Mouse (Mus musculus) regulatory T cell (primary cell): ENCODE measurements around the gene Olfr1026.

Source experiments
- in situ Hi-C: fragments of 300-600 bp; cut with MboI, MseI; formaldehyde crosslinking; loops from one replicate; pipeline ENCODE4 v1.15.1; 2025; ENCODE audit warnings: high pct_unique_total_duplicates

Gene Olfr1026

DNA sequence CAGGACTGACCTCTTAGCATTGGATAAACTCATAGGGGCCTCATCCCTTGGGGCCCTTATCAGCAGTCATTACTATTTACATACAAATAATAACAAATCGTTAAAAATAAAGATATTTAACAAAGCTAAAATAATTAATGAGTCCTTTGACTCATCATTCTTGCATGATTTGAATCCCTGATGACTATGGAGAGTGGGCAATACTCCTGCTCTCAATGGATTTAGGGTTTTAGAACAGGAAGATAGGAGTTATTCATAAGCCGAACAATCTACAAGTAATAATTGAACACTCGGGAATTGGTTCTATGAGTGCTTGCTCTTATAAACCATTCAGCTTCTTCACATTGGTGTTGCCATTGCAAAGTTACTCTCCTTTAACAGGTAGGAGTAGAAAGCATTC lies at the start of gene Olfr1026:
TSS of gene Olfr1026 (plus strand) at position 301 of the 400 bp plus-strand sequence.
- in situ Hi-C loops: no loop called here

DNA sequence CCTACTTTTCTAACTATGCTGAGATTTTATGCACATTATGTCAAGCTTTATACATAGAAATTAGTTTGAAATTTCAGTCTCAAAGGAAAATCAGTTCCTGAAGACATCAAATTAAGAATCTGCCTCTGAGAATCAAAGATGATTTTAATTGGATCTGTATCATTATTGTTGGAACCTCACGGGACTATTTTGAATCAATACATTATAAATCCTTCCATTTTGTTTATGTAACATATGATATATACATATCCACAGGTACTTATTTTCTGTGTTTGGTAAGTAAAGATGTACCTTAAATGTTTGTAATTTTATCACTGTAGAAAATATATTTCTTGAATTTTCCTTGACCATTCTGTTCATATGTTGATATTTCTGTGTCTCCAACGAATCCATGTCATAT lies 36.0 kb upstream of the Olfr1026 start, which contains the start of gene Olfr1023:
TSS of gene Olfr1023 (plus strand) at position 301 of the 400 bp plus-strand sequence.
- in situ Hi-C loops: no loop called here

DNA sequence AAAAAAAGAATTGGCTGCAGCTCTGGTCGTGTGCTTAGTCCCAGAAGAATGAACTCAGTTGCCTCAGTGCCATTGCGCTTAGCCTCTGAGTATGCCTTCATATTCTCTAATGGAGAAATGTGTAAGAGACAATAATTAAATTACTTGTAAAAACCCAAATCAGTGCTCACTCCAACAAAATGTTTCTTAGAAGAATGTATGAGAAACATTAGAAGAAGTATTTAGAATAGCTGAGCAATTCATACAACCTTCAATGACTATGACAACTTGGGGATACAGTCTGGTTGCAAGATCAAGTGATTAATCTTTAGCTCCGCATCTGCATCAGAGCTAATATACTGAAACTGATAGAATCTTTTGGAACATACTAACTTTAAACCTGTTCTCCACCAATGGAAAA lies 16.4 kb upstream of the Olfr1026 start, which contains the start of gene Olfr1024:
TSS of gene Olfr1024 (minus strand) at position 101 of the 400 bp plus-strand sequence.
- in situ Hi-C loops: no loop called here

DNA sequence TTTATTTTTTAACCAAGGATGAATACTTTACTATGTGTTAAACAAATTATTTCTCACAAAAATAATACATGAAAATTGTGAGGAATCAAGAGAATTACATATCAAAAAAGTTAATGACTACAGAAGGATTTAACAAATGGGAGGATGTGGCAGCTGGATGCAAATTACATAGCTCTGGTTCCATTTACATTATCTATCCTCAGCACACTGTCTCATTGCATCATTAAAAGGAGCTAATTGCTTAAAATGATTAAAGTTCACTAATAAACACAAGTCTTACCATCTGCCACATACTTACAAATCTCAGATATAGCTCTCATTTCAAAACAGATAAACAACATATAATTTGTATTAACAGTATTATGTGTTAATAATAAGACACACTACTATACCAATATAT lies 8.2 kb upstream of the Olfr1026 start:
- in situ Hi-C loops: no loop called here

DNA sequence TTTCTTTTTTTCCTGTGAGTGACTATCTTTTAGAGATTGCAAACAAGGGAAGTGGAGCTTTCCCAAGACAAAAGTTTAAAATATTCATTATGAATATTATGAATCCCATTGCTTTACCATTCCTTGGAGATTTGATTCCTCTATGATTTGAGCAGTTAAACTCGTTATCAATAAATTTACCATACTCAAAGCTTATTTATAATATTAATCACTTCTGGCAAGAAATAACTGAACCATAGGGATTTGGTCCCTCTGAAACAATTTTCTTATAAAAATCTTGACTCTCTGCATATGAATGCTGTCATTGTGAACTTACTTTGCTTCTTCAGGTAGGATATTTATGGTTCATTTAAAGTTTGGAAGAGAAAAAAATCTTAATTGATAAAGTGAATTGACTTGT lies 6.5 kb upstream of the Olfr1026 start, which contains the start of gene Olfr1025-ps1:
TSS of gene Olfr1025-ps1 (plus strand) at position 301 of the 400 bp plus-strand sequence.
- in situ Hi-C loops: no loop called here

DNA sequence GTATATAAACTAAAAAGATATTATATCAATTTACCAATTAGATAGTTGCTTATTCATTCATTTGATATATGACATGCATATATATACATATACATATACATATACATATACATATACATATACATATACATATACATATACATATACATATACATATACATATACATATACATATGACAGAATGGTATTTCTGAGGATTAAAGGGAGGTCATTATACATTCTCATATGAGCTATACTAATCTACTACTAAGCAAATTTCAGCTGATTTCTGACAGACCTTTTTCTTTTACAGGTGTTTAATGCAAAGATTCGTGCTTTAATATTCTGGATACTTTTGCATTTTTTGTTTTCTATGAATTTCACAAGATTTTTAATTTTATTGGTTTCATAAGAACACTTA lies 28.8 kb downstream of the Olfr1026 start, which contains the start of gene Olfr1028:
TSS of gene Olfr1028 (plus strand) at position 301 of the 400 bp plus-strand sequence.
- in situ Hi-C loops: no loop called here

DNA sequence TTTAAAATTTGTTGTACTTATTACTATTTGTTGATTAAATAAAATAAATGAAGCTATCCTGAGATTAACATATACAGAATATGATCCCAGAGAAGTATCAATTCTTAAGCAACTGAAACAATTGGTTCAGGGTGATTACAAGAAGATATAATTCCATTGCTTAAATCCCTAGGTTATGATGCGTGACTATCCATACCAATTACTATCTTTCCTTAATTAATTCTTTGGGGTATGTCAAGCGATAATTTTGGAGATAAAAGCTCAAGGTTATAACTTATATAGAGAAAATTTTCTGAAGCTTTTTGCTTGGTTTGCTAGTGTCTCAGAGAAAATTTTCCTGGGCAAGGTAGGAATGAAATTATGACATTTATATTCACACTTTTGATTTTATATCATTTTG lies 52.2 kb downstream of the Olfr1026 start, which contains the start of gene Olfr1029:
TSS of gene Olfr1029 (plus strand) at position 301 of the 400 bp plus-strand sequence.
- in situ Hi-C loops: loop anchor here (10.0 kb wide), 1 partner anchor 931 kb away; no protein-coding TSS in a partner anchor
